Mouse (Mus musculus) gastrocnemius, postnatal 25 days (tissue): Measurements from ENCODE around the gene Aldh1a7. TPM values are rescaled to one million over a fixed set of nuclear protein-coding genes. Genes with fewer than 3 reads are reported as not detected.
"Not testable (repeated sequence)": the region's sequence is repeated elsewhere in the genome, so short reads cannot be mapped to it uniquely, and the experiment has no call there.

Source experiments
- DNase-seq: peaks from one replicate; pipeline ENCODE4 v3.0.0; 2022
- long read RNA-seq, 2 experiments: library from polyadenylated mRNA; stranded (forward); transcript quantifications; one replicate each; pipeline ENCODE4 v2.0.0; 2021
- total RNA-seq, 2 experiments: library from RNA; stranded (reverse); gene quantifications; 1 replicate in 1 of 2; 2 replicates in 1 of 2; pipeline ENCODE4 v1.2.3; 2021

Gene Aldh1a7
- total RNA-seq, result 1 to 10 TPM in 1 of 2 experiments, under 1 TPM in 1; 0.80 to 1.8 TPM
- long read RNA-seq, experiment 1, result 0 reads
- long read RNA-seq, experiment 2, partial matches to known transcripts, result 0 of 1 reads
- long read RNA-seq, experiment 2, other reads (novel, unspliced or antisense), result 0 of 1 reads

- no peak for DNase-seq
Measured at GRCm38 (mm10) chr19:20727381-20727780, at the start of gene Aldh1a7. Aldh1a7 (minus strand) TSS chr19:20727562.

- DNase-seq, result no peak
Measured at GRCm38 (mm10) chr19:20775681-20776080, 48.3 kb upstream of the Aldh1a7 start.

- no peak for DNase-seq
Measured at GRCm38 (mm10) chr19:20773941-20774340, 46.6 kb upstream of the Aldh1a7 start.

- DNase-seq, result no peak
Measured at GRCm38 (mm10) chr19:20764214-20764613, 36.9 kb upstream of the Aldh1a7 start.

- DNase-seq, result no peak
Measured at GRCm38 (mm10) chr19:20761675-20762426, 34.5 kb upstream of the Aldh1a7 start.

GRCm38 (mm10) chr19:20761119-20761518 is 33.8 kb upstream of the Aldh1a7 start:
- DNase-seq, result no peak

- no peak for DNase-seq
Measured at GRCm38 (mm10) chr19:20744630-20745029, 17.3 kb upstream of the Aldh1a7 start.

GRCm38 (mm10) chr19:20728278-20728677 is 916 bp upstream of the Aldh1a7 start:
- no peak for DNase-seq

- DNase-seq, result no peak
Measured at GRCm38 (mm10) chr19:20722913-20723312, 4.4 kb downstream of the Aldh1a7 start.

GRCm38 (mm10) chr19:20720298-20720697 is 7.1 kb downstream of the Aldh1a7 start:
- DNase-seq, result no peak

GRCm38 (mm10) chr19:20715617-20716016 is 11.7 kb downstream of the Aldh1a7 start:
- DNase-seq, result no peak

- no peak for DNase-seq
Measured at GRCm38 (mm10) chr19:20715093-20715492, 12.3 kb downstream of the Aldh1a7 start.

GRCm38 (mm10) chr19:20714543-20714942 is 12.8 kb downstream of the Aldh1a7 start:
- no peak for DNase-seq

GRCm38 (mm10) chr19:20707159-20707558 is 20.2 kb downstream of the Aldh1a7 start:
- no peak for DNase-seq

GRCm38 (mm10) chr19:20706747-20707146 is 20.6 kb downstream of the Aldh1a7 start:
- no peak for DNase-seq

- DNase-seq, result no peak
Measured at GRCm38 (mm10) chr19:20702074-20702473, 25.3 kb downstream of the Aldh1a7 start.

- DNase-seq, result no peak
Measured at GRCm38 (mm10) chr19:20677697-20678355, 49.5 kb downstream of the Aldh1a7 start.

GRCm38 (mm10) chr19:20654141-20654873 is 73.1 kb downstream of the Aldh1a7 start:
- no peak for DNase-seq

GRCm38 (mm10) chr19:20653082-20653676 is 74.2 kb downstream of the Aldh1a7 start:
- DNase-seq, result no peak

GRCm38 (mm10) chr19:20650008-20650407 is 77.4 kb downstream of the Aldh1a7 start:
- no peak for DNase-seq

- not testable (repeated sequence) for DNase-seq
Measured at GRCm38 (mm10) chr19:20647496-20647895, 79.9 kb downstream of the Aldh1a7 start.

- DNase-seq, result no peak
Measured at GRCm38 (mm10) chr19:20644346-20644745, 83.0 kb downstream of the Aldh1a7 start.
